Mouse (Mus musculus): ENCODE data around the gene Htr5a.

The Htr5a gene

GRCm38 (mm10) chr5:27881261-27881660, 39.3 kb downstream of the Htr5a start:
- no peak for DNase-seq (ENCODE audit: low read depth, low spot score)

GRCm38 (mm10) chr5:27888080-27888479, 46.1 kb downstream of the Htr5a start:
- DNase-seq (ENCODE audit: low read depth, low spot score), result no peak

GRCm38 (mm10) chr5:27895961-27896360, 54.0 kb downstream of the Htr5a start:
- no peak for DNase-seq (ENCODE audit: low read depth, low spot score)

GRCm38 (mm10) chr5:27899756-27900155, 57.8 kb downstream of the Htr5a start:
- no peak for DNase-seq (ENCODE audit: low read depth, low spot score)

GRCm38 (mm10) chr5:27900186-27900585, 58.2 kb downstream of the Htr5a start:
- DNase-seq (ENCODE audit: low read depth, low spot score), result no peak
